Mouse (Mus musculus) ES-Bruce4 (cell line): ENCODE results near the gene Fbxl4.

Experiments used
- CTCF ChIP-seq: IDR thresholded peaks from one replicate; pipeline ENCODE4 v1.8.1; 2011; ENCODE audit warnings: low read depth, low read length
- EP300 ChIP-seq: IDR thresholded peaks from 2 replicates; pipeline ENCODE4 v1.6.1; 2011; ENCODE audit warnings: low read depth, low read length; ENCODE audit not compliant: insufficient read depth
- POLR2A ChIP-seq: IDR thresholded peaks from one replicate; pipeline ENCODE4 v1.8.1; 2011; ENCODE audit warnings: low read length; ENCODE audit not compliant: insufficient read depth

- no peak for TF ChIP-seq POLR2A
- no peak for TF ChIP-seq EP300
- TF ChIP-seq CTCF: peak; percentile 49
Observed at GRCm38 (mm10) chr4:22367368-22367767, 10.0 kb downstream of the Fbxl4 start.
